Mouse (Mus musculus) E14TG2a.4 (cell line): Measurements from ENCODE around the gene Iqschfp.

ENCODE experiments used
- H3K27me3 ChIP-seq: 2 replicates; pipeline ENCODE4 v1.6.1; 2014; ENCODE audit warnings: low read length, control low read depth; ENCODE audit not compliant: insufficient read depth
- H3K36me3 ChIP-seq: 2 replicates; pipeline ENCODE4 v1.6.1; 2014; ENCODE audit warnings: low read length, control low read depth; ENCODE audit not compliant: insufficient read depth
- H3K4me1 ChIP-seq: replicated peaks from 2 replicates; pipeline ENCODE4 v1.6.1; 2014; ENCODE audit warnings: low read depth, low read length, control low read depth
- H3K4me3 ChIP-seq: replicated peaks from 2 replicates; pipeline ENCODE4 v1.5.1; 2014; ENCODE audit warnings: mild to moderate bottlenecking, low read length
- H3K9me3 ChIP-seq: 2 replicates; pipeline ENCODE4 v1.6.1; 2014; ENCODE audit warnings: low read length, control low read depth
- CTCF ChIP-seq: conservative IDR thresholded peaks from 2 replicates; pipeline ENCODE4 v1.5.1; 2014; ENCODE audit warnings: low read length
- NANOG ChIP-seq: IDR thresholded peaks from 2 replicates; pipeline ENCODE4 v1.6.1; 2014; ENCODE audit warnings: borderline replicate concordance, low read length, mixed read lengths
- POU5F1 ChIP-seq: IDR thresholded peaks from 2 replicates; pipeline ENCODE4 v1.6.1; 2014; ENCODE audit warnings: low read length, borderline replicate concordance

Gene Iqschfp

DNA sequence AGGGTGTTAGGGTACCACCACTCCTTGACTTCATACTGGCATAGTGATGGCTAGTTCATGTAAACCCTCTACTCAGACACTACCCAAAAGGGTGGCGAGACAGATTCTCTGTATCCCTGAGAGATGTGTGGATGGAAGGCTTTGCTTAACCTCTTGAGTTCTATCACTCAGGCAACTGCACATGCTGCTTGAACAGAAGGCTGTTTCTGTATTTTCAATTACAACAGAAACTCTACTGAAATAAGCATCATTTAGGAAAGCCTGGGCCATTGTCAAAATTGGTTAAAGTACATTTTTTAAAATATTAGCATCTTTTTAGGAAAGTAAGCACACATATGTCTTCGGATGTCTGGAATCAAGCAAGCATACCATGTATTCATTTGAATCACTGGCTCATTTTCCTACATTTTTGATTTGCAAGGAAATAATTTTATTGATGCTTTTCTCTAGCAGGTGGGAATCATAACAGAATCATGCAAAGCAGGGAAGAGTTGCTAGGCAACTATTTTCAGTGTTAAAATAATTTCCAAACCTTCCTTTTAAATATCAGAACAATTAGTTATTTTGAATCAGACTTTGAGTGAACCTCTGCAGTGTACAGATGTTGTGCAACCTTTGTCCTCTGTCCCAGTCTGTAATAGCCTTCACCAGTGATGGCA is 82.4 kb downstream of the Iqschfp start:
- TF ChIP-seq CTCF (no peak), NANOG (no peak), POU5F1 (no peak)
- Histone ChIP-seq H3K4me1 (no peaks in the 10 kb centered on the region), H3K27me3 (no peaks in the 10 kb centered on the region), H3K4me3 (no peak overlapping the region), H3K36me3 (no peaks in the 10 kb centered on the region), H3K9me3 (peaks cover 15% of the 10 kb centered on the region)

DNA sequence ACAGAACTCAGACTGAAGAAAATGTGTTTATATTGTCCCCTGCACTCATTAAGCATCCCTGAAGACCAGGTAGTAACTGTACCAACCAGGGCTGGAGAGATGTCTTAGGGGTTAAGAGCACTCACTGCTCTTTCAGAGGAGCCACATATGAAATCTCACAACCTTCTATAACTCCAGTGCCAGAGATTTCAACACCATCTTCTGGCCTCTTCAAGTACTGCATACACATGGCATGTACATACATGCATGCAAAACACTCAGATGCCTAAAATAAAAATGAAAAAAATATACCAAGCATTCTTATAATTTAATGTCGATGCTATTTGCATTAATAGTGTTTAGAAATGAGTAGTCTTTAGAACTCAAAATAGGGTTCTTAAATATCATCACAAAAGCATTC is 88.0 kb downstream of the Iqschfp start:
- Histone ChIP-seq H3K36me3 (no peaks in the 10 kb centered on the region), H3K4me3 (no peak overlapping the region), H3K27me3 (no peaks in the 10 kb centered on the region), H3K4me1 (0 out of 2 replicates have a peak, but pooled peaks cover 1% of the 10 kb centered on the region), H3K9me3 (no peaks in the 10 kb centered on the region)
- TF ChIP-seq NANOG: no peak
- no peak for TF ChIP-seq CTCF
- TF ChIP-seq POU5F1: no peak

DNA sequence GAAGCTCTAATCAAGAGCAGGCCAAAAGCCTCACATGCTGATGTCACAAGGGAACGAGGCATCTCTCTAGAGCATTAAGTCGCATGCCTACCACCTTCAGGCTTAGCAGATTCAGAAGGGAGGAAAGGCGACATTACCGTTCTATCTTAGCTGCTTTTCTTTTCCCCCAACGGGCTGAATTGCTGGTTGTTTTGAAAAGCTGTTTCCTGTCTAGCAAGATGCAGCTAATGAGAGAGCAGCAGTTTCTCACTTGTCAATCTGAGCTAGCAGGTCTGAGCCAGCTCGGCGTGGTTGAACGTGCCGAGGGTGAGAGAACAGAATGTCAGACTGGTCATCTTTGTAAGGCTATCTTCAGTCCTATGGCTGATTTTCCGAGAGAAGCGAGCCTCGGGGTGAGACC is 91.3 kb downstream of the Iqschfp start:
- no peak overlapping the region for H3K4me3 ChIP-seq
- H3K36me3 ChIP-seq: no peaks in the 10 kb centered on the region
- no peaks in the 10 kb centered on the region for H3K9me3 ChIP-seq
- H3K4me1 ChIP-seq: peaks cover 11% of the 10 kb centered on the region
- TF ChIP-seq POU5F1 (no peak), NANOG (no peak), CTCF (no peak)
- H3K27me3 ChIP-seq: no peaks in the 10 kb centered on the region

DNA sequence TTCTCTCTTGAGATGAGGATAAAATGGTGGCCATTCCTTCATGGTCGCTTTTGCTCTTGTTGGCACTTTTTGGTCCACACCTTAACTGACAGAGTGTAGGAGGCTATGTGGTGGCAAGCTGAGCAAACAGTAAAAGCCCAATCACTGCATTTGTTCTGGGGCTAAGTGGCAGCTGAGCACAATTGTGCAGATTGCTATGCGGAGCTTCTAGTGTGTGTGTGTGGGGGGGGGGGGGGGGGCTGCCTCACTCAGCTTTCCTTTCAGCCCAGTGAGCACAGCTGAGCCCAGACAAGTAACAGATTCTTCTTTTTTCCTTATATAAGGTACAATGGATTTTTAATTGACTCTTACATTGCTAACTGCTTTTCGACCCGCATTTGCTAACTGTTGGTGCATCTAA is 110.4 kb downstream of the Iqschfp start:
- Histone ChIP-seq H3K9me3 (no peaks in the 10 kb centered on the region), H3K27me3 (no peaks in the 10 kb centered on the region), H3K4me1 (no peaks in the 10 kb centered on the region), H3K36me3 (no peaks in the 10 kb centered on the region), H3K4me3 (no peak overlapping the region)
- TF ChIP-seq CTCF: no peak
- TF ChIP-seq NANOG: no peak
- no peak for TF ChIP-seq POU5F1

DNA sequence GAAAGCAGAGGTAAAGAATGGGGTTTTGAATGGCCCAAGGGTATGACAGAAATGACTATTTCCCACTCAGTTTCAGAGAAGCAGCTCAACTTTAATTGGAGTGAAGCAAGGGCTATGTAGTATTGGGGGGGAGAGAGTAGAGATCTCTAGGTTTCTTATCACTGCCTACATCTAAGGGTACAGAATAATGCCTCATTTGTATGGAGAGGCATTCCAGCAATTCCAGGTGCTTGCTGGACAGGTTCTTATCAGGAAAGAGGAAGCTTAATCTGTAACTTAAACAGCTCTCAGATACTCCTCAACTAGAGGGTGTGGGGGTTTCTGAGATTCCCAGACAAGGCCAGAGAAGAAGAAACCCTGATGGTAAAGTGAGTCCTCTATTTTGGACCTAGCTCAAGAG is 120.3 kb downstream of the Iqschfp start:
- H3K9me3 ChIP-seq: peaks cover 5% of the 10 kb centered on the region; the same call in 1 of the 2 replicates
- H3K36me3 ChIP-seq: no peaks in the 10 kb centered on the region
- TF ChIP-seq NANOG: no peak
- TF ChIP-seq CTCF: no peak
- no peak for TF ChIP-seq POU5F1
- H3K4me3 ChIP-seq: no peak overlapping the region
- no peaks in the 10 kb centered on the region for H3K27me3 ChIP-seq
- H3K4me1 ChIP-seq: 0 out of 2 replicates have a peak, but pooled peaks cover 7% of the 10 kb centered on the region

DNA sequence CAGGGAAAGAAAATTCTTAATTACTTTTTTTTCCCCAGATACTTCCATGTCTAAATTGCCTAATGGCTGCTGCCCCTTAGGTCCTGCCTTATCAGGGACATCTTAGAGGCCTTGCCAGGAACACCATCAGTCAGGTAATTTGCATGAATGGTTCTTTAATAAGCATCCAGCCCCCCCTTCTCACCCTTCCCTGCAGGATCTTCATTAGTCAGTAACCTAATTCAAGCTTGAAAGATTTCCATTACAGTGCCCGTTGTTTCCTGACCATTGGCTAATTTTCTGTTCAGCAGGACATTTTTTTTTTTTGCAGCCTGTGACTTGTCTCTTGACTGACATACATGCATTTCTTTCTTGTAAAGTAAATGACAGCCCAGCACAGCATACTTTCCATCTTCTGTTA is 123.8 kb downstream of the Iqschfp start:
- Histone ChIP-seq H3K4me1 (0 out of 2 replicates have a peak, but pooled peaks cover 7% of the 10 kb centered on the region), H3K9me3 (peaks cover 5% of the 10 kb centered on the region; the same call in 1 of the 2 replicates), H3K27me3 (no peaks in the 10 kb centered on the region), H3K36me3 (no peaks in the 10 kb centered on the region), H3K4me3 (no peak overlapping the region)
- TF ChIP-seq NANOG: no peak

DNA sequence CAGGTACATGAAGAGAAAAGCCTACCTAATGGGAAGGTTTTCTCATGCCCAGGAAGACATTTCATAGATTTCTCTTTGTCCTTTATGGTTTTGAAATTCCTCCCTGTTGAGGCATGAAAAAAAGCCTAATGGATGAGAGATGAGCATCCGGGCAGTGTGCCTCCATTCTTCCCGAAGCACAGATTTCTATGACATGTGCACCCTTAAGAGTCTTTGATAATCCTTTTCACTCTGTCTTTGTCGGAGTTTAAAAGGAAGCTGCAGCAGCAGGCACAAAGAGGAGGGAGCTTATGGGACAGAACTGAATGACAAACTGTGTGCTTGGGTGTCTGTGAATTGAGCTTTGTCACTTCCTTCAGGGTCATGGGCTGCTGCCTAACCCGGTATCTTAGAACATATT is 127.4 kb downstream of the Iqschfp start:
- Histone ChIP-seq H3K4me3 (no peak overlapping the region), H3K4me1 (no peaks in the 10 kb centered on the region), H3K36me3 (no peaks in the 10 kb centered on the region), H3K9me3 (peaks cover 5% of the 10 kb centered on the region; the same call in 1 of the 2 replicates), H3K27me3 (no peaks in the 10 kb centered on the region)
- no peak for TF ChIP-seq CTCF
- TF ChIP-seq NANOG: no peak
- TF ChIP-seq POU5F1: no peak

DNA sequence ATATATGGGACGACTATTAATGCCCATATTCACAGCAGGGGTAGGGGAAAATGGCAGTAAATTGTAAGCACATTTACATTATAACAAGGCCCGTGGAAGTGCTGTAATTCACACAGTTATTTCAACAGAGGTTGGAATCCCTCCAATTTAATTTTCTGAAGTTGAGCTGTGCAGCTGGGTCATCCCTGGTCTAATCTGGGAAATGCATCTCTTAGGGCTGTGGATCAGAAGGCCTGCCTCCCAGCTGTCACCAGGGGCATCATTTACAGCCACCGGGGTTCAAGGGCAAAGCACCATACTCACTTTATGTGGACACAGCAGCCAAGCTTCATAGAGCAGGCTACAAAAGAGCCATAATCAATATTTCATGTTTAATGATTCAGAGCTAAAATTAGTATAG is 144.1 kb downstream of the Iqschfp start:
- Histone ChIP-seq H3K4me3 (no peak overlapping the region), H3K9me3 (no peaks in the 10 kb centered on the region), H3K4me1 (no peaks in the 10 kb centered on the region), H3K36me3 (no peaks in the 10 kb centered on the region), H3K27me3 (no peaks in the 10 kb centered on the region)
- TF ChIP-seq NANOG (no peak), CTCF (no peak), POU5F1 (no peak)

DNA sequence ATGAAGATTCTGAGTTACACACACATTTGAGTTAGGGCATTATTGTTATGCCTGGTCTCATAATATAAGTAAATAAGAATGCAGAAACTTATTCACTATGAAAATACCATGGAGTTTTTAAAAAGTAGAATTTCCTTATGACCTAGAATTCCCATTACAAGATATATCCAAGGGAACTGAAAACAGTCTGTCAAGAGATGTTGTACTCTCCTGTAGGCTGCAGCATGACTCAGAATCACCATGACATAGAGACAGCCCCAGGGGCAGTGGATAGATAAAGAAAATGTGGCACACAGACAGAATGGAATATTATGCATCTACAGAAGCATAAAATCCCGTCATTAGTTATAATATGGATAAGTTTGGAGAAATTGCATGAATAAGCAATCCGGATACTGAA is 150.9 kb downstream of the Iqschfp start:
- Histone ChIP-seq H3K36me3 (no peaks in the 10 kb centered on the region), H3K4me3 (no peak overlapping the region), H3K9me3 (no peaks in the 10 kb centered on the region), H3K4me1 (no peaks in the 10 kb centered on the region), H3K27me3 (peaks cover 2% of the 10 kb centered on the region; the same call in 1 of the 2 replicates)
- TF ChIP-seq CTCF: no peak
- TF ChIP-seq NANOG: no peak
- TF ChIP-seq POU5F1: no peak
